14 mouse cellular contexts compared by ENCODE assay signal in the genomic region with DNA sequence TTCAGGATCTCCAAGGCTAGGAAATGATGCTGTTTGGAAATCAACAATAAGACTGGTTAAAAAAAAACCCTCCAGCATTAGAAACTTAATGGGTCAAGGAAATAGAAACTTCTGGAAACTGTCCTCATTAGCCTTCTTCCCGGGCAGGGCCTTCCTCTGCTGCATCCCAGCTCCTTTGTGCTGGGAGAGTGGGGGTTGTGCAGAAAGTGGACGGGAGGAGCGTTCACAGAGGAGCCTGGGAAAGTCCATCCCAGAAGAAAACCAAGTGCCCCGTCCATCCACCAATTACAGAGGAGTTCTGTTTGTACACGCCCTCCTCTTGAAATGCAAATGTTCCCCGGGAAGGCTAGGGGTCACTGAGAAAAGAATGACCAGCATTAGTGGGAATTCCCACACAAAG. TPM values are rescaled to one million over a fixed set of nuclear protein-coding genes. Genes with fewer than 3 reads are reported as not detected.
DNase-seq lines count a peak whose midpoint lies in the region; ATAC-seq and TF ChIP-seq lines count a peak whose summit lies in the region.
"Had no signal": no experiment of that assay in that cellular context is flagged by ENCODE, and none has a peak within 500 bp of the region (broad histone marks: within the 10 kb centered on the region; RNA-seq: fewer than 3 reads in every experiment).

No protein-coding gene starts in this region.

- no peak overlapping the region for H3K4me2 ChIP-seq in kidney, embryonic 15.5 days
- H3K4me2 ChIP-seq in stomach, embryonic 16.5 days (ENCODE audit: low read depth, low read length) = no peak overlapping the region
- H3K4me2 ChIP-seq in stomach, postnatal 0 days (replicated peaks; ENCODE audit: low read depth) = no peak overlapping the region
- H3K4me2 ChIP-seq in liver, postnatal 0 days (ENCODE audit: low read depth, low read length) = no peak overlapping the region
- H3K4me2 ChIP-seq: neural tube, embryonic 15.5 days had no signal

- H3K27ac ChIP-seq in kidney, adult 2 months (ENCODE audit: insufficient read depth, low read depth, low read length) = peak overlapping the region; percentile 17; the same call in 1 of the 2 replicates
- no peak overlapping the region for H3K27ac ChIP-seq in kidney, embryonic 15.5 days
- H3K27ac ChIP-seq in stomach, embryonic 16.5 days (ENCODE audit: low read length) = no peak overlapping the region
- H3K27ac ChIP-seq in stomach, postnatal 0 days (replicated peaks) = no peak overlapping the region
- H3K27ac ChIP-seq in liver, postnatal 0 days (ENCODE audit: low read depth) = no peak overlapping the region
- H3K27ac ChIP-seq: embryonic facial prominence, embryonic 10.5 days; neural tube, embryonic 15.5 days had no signal

- no peak overlapping the region for H3K4me3 ChIP-seq in kidney, adult 2 months (ENCODE audit: insufficient read depth, low read depth, low read length)
- H3K4me3 ChIP-seq in kidney, embryonic 15.5 days (replicated peaks) = no peak overlapping the region
- no peak overlapping the region for H3K4me3 ChIP-seq in stomach, embryonic 16.5 days (replicated peaks; ENCODE audit: low read length)
- no peak overlapping the region for H3K4me3 ChIP-seq in stomach, postnatal 0 days (ENCODE audit: low read depth, low read length)
- no peak overlapping the region for H3K4me3 ChIP-seq in liver, postnatal 0 days (ENCODE audit: low read depth, low read length)
- H3K4me3 ChIP-seq: embryonic facial prominence, embryonic 10.5 days; neural tube, embryonic 15.5 days had no signal

- H3K36me3 ChIP-seq in kidney, adult 2 months (ENCODE audit: control insufficient read depth, insufficient read depth, low read length) = no peaks in the 10 kb centered on the region
- H3K36me3 ChIP-seq in kidney, embryonic 15.5 days = no peaks in the 10 kb centered on the region
- H3K36me3 ChIP-seq in stomach, embryonic 16.5 days (ENCODE audit: control insufficient read depth, insufficient read depth, low read length) = no peaks in the 10 kb centered on the region
- H3K36me3 ChIP-seq in stomach, postnatal 0 days (ENCODE audit: control insufficient read depth, insufficient read depth, low read length) = no peaks in the 10 kb centered on the region
- H3K36me3 ChIP-seq in liver, postnatal 0 days (replicated peaks; ENCODE audit: insufficient read depth, low read length) = no peaks in the 10 kb centered on the region
- H3K36me3 ChIP-seq: embryonic facial prominence, embryonic 10.5 days had no signal

- no peak for TF ChIP-seq EP300 in stomach, postnatal 0 days (optimal IDR thresholded peaks at IDR 0.05)
- TF ChIP-seq EP300 in liver, postnatal 0 days (IDR thresholded peaks at IDR 0.05; ENCODE audit: low read depth) = no peak

- DNase-seq in adrenal gland, postnatal 14 days = peak; percentile 36
- DNase-seq in adrenal gland, postnatal 25 days = no peak
- peak; percentile 47 for DNase-seq in kidney, adult 2 months
- no peak for DNase-seq in stomach, postnatal 0 days (ENCODE audit: low spot score)
- DNase-seq in retina, postnatal 1 day = peak; percentile 55
- DNase-seq in liver, postnatal 0 days = no peak
- DNase-seq: cerebellum, adult 11-12 months; right cerebral cortex, postnatal 14 days; thymus, postnatal 14 days had no signal

- TF ChIP-seq CTCF in kidney, adult 2 months (conservative IDR thresholded peaks at IDR 0.05; ENCODE audit: insufficient read depth, insufficient read length, low read depth, low read length) = no peak
- no peak for TF ChIP-seq CTCF in stomach, postnatal 0 days (IDR thresholded peaks at IDR 0.05; ENCODE audit: low read depth)
- TF ChIP-seq CTCF in liver, postnatal 0 days (IDR thresholded peaks at IDR 0.05; ENCODE audit: low read depth) = no peak

- no peak overlapping the region for H3K9ac ChIP-seq in kidney, embryonic 15.5 days
- H3K9ac ChIP-seq in stomach, embryonic 16.5 days (ENCODE audit: low read length) = no peak overlapping the region
- no peak overlapping the region for H3K9ac ChIP-seq in stomach, postnatal 0 days (ENCODE audit: low read length)
- no peak overlapping the region for H3K9ac ChIP-seq in liver, postnatal 0 days (replicated peaks)
- H3K9ac ChIP-seq: neural tube, embryonic 15.5 days had no signal

- 25% methylated on average over 6 of the region's 6 CpGs for WGBS in kidney, adult 2 months
- WGBS in kidney, embryonic 15.5 days = 25% methylated on average over 6 of the region's 6 CpGs
- WGBS in stomach, embryonic 16.5 days = 33% methylated on average over 6 of the region's 6 CpGs
- 29% methylated on average over 6 of the region's 6 CpGs for WGBS in stomach, postnatal 0 days
- 30% methylated on average over 6 of the region's 6 CpGs for WGBS in liver, postnatal 0 days (ENCODE audit: insufficient replicate concordance)

- H3K4me1 ChIP-seq in kidney, adult 2 months (ENCODE audit: control insufficient read depth, insufficient read depth, low read length) = no peaks in the 10 kb centered on the region
- H3K4me1 ChIP-seq in kidney, embryonic 15.5 days = peaks cover 15% of the 10 kb centered on the region; the same call in 1 of the 2 replicates
- H3K4me1 ChIP-seq in stomach, embryonic 16.5 days (ENCODE audit: control insufficient read depth, insufficient read depth, low read length) = peaks cover 18% of the 10 kb centered on the region
- H3K4me1 ChIP-seq in stomach, postnatal 0 days (replicated peaks; ENCODE audit: control insufficient read depth, insufficient read depth) = no peaks in the 10 kb centered on the region
- H3K4me1 ChIP-seq in liver, postnatal 0 days (ENCODE audit: insufficient read depth) = no peaks in the 10 kb centered on the region

- no peak for ATAC-seq in kidney, embryonic 15.5 days (replicated peaks; ENCODE audit: low FRiP score)
- ATAC-seq in stomach, embryonic 16.5 days (ENCODE audit: insufficient read depth, low FRiP score) = 0 out of 2 replicates have a peak, but pooled peaks have one; percentile 37
- no peak for ATAC-seq in stomach, postnatal 0 days (ENCODE audit: low FRiP score, low TSS enrichment)
- no peak for ATAC-seq in liver, postnatal 0 days

- no peak for TF ChIP-seq POLR2A in kidney, adult 2 months (IDR thresholded peaks at IDR 0.05; ENCODE audit: low read depth, low read length)

- no peaks in the 10 kb centered on the region for H3K27me3 ChIP-seq in kidney, adult 2 months (replicated peaks; ENCODE audit: control insufficient read depth, insufficient read depth, low read length)
- no peaks in the 10 kb centered on the region for H3K27me3 ChIP-seq in kidney, embryonic 15.5 days
- no peaks in the 10 kb centered on the region for H3K27me3 ChIP-seq in stomach, embryonic 16.5 days (ENCODE audit: control insufficient read depth, insufficient read depth, low read length)
- no peaks in the 10 kb centered on the region for H3K27me3 ChIP-seq in stomach, postnatal 0 days (ENCODE audit: control insufficient read depth, insufficient read depth, low read length)
- H3K27me3 ChIP-seq in liver, postnatal 0 days (ENCODE audit: insufficient read depth, low read length) = no peaks in the 10 kb centered on the region
- H3K27me3 ChIP-seq: neural tube, embryonic 15.5 days had no signal

- no peaks in the 10 kb centered on the region for H3K9me3 ChIP-seq in kidney, embryonic 15.5 days (replicated peaks)
- no peaks in the 10 kb centered on the region for H3K9me3 ChIP-seq in stomach, embryonic 16.5 days (replicated peaks; ENCODE audit: control insufficient read depth, low read length)
- H3K9me3 ChIP-seq in stomach, postnatal 0 days (ENCODE audit: control insufficient read depth, low read length) = no peaks in the 10 kb centered on the region
- H3K9me3 ChIP-seq in liver, postnatal 0 days (ENCODE audit: low read length) = no peaks in the 10 kb centered on the region
- H3K9me3 ChIP-seq: embryonic facial prominence, embryonic 10.5 days; neural tube, embryonic 15.5 days had no signal

RNA-seq across cellular contexts. Expression of gene Efr3b, which starts 34.1 kb away (rescaled TPM):
- 5.4 and 7.0 TPM in 2 replicates for total RNA-seq in adrenal gland, postnatal 14 days (2021)
- total RNA-seq in adrenal gland, postnatal 25 days (2021) = 2.7 and 3.0 TPM in 2 replicates
- polyA plus RNA-seq in kidney, adult 2 months (2012; rRNA removed) = 1.6 and 2.1 TPM in 2 replicates
- 3.4 TPM in 2 replicates for polyA plus RNA-seq in kidney, embryonic 15.5 days (2015; fragmentation: Nextera tagmentation; extraction: Ambion mirVana)
- 3.4 and 3.5 TPM in 2 replicates for polyA plus RNA-seq in stomach, embryonic 16.5 days (2015; fragmentation: Nextera tagmentation; extraction: Ambion mirVana)
- polyA plus RNA-seq in stomach, postnatal 0 days (2015; fragmentation: Nextera tagmentation; extraction: Ambion mirVana) = 0.76 and 0.99 TPM in 2 replicates
- polyA plus RNA-seq in liver, postnatal 0 days (2015; fragmentation: Nextera tagmentation; extraction: Ambion mirVana) = 0.04 and 0.05 TPM in 2 replicates

RNA-seq across cellular contexts. Expression of gene Pomc, which starts 49.9 kb away (rescaled TPM):
- total RNA-seq in adrenal gland, postnatal 14 days (2021) = 0.79 and 1.2 TPM in 2 replicates
- 1.00 and 1.3 TPM in 2 replicates for total RNA-seq in adrenal gland, postnatal 25 days (2021)
- polyA plus RNA-seq in kidney, adult 2 months (2012; rRNA removed) = 0.38 and 1.1 TPM in 2 replicates
- 2.4 and 3.4 TPM in 2 replicates for polyA plus RNA-seq in kidney, embryonic 15.5 days (2015; fragmentation: Nextera tagmentation; extraction: Ambion mirVana)
- 1.6 and 2.4 TPM in 2 replicates for polyA plus RNA-seq in stomach, embryonic 16.5 days (2015; fragmentation: Nextera tagmentation; extraction: Ambion mirVana)
- 0.96 and 1.2 TPM in 2 replicates for polyA plus RNA-seq in stomach, postnatal 0 days (2015; fragmentation: Nextera tagmentation; extraction: Ambion mirVana)
- polyA plus RNA-seq in liver, postnatal 0 days (2015; fragmentation: Nextera tagmentation; extraction: Ambion mirVana) = 0.40 and 0.73 TPM in 2 replicates
- total RNA-seq: gastrocnemius, adult 18-20 months had no signal

Comparison
In these comparisons a context has a peak if more than half of its experiments do, and no peak if none do; other contexts are left out.
1. DNase-seq: peak in adrenal gland, postnatal 14 days (single experiment), kidney, adult 2 months (single experiment) and retina, postnatal 1 day (single experiment); none in adrenal gland, postnatal 25 days (single experiment), stomach, postnatal 0 days (single experiment) and liver, postnatal 0 days (single experiment).